Mouse (Mus musculus): ENCODE results near the gene Tsku. TPM values are rescaled to one million over a fixed set of nuclear protein-coding genes. Genes with fewer than 3 reads are reported as not detected.

Tsku gene
- polyA plus RNA-seq, 1 experiment, result 8.4 TPM

GRCm38 (mm10) chr7:98357324-98357723, 3.8 kb downstream of the Tsku start:
- no peak overlapping the region for H3K4me3 ChIP-seq
- no peaks in the 10 kb centered on the region for H3K36me3 ChIP-seq (ENCODE audit: control insufficient read depth, insufficient read depth)
- peaks cover 22% of the 10 kb centered on the region for H3K79me2 ChIP-seq (ENCODE audit: control insufficient read depth, insufficient read depth)
- TF ChIP-seq SRF (IDR thresholded peaks at IDR 0.05; ENCODE audit: control insufficient read depth, insufficient read length, low read depth) (no peak), TCF12 (IDR thresholded peaks at IDR 0.05; ENCODE audit: insufficient read depth, poor library complexity, severe bottlenecking) (no peak), USF1 (IDR thresholded peaks at IDR 0.05; ENCODE audit: low read depth) (no peak), TCF3 (IDR thresholded peaks at IDR 0.05; ENCODE audit: insufficient read length, low read depth) (no peak)
- H3K4me2 ChIP-seq (ENCODE audit: low read depth), result no peak overlapping the region
- H3K27me3 ChIP-seq (ENCODE audit: control insufficient read depth, insufficient read depth, insufficient read length), result no peaks in the 10 kb centered on the region
- H3ac ChIP-seq (ENCODE audit: control insufficient read depth, insufficient read length), result no peak overlapping the region

- Histone ChIP-seq H3K4me3 (no peak overlapping the region), H3ac (ENCODE audit: control insufficient read depth, insufficient read length) (no peak overlapping the region), H3K79me2 (ENCODE audit: control insufficient read depth, insufficient read depth) (peaks cover 17% of the 10 kb centered on the region), H3K27me3 (ENCODE audit: control insufficient read depth, insufficient read depth, insufficient read length) (no peaks in the 10 kb centered on the region), H3K36me3 (ENCODE audit: control insufficient read depth, insufficient read depth) (no peaks in the 10 kb centered on the region), H3K4me2 (ENCODE audit: low read depth) (no peak overlapping the region)
- no peak for TF ChIP-seq TCF3 (IDR thresholded peaks at IDR 0.05; ENCODE audit: insufficient read length, low read depth)
- no peak for TF ChIP-seq POLR2A (IDR thresholded peaks at IDR 0.05; ENCODE audit: insufficient read length, low read depth)
- no peak for TF ChIP-seq CEBPB (IDR thresholded peaks at IDR 0.05; ENCODE audit: insufficient read depth, poor library complexity, severe bottlenecking)
- TF ChIP-seq SRF (IDR thresholded peaks at IDR 0.05; ENCODE audit: control insufficient read depth, insufficient read length, low read depth), result no peak
- TF ChIP-seq POLR2AphosphoS2 (IDR thresholded peaks at IDR 0.05; ENCODE audit: insufficient read length, low read depth), result no peak
- no peak for TF ChIP-seq MAX (IDR thresholded peaks at IDR 0.05; ENCODE audit: low read depth)
- no peak for TF ChIP-seq USF1 (IDR thresholded peaks at IDR 0.05; ENCODE audit: low read depth)
- no peak for TF ChIP-seq MYOD1 (IDR thresholded peaks at IDR 0.05; ENCODE audit: control insufficient read depth in 1 of 3, insufficient read length in 2 of 3, low read depth in 2 of 3)
- no peak for TF ChIP-seq TCF12 (IDR thresholded peaks at IDR 0.05; ENCODE audit: insufficient read depth, poor library complexity, severe bottlenecking)
- no peak for TF ChIP-seq REST (IDR thresholded peaks at IDR 0.05; ENCODE audit: insufficient read depth, insufficient read length)
- no peak for TF ChIP-seq E2F4 (IDR thresholded peaks at IDR 0.05; ENCODE audit: insufficient read depth)
- TF ChIP-seq MYOG (IDR thresholded peaks at IDR 0.05; ENCODE audit: control insufficient read depth in 1 of 3, insufficient read depth in 1 of 3, insufficient read length in 2 of 3, low read depth in 2 of 3), result no peak
Measured at GRCm38 (mm10) chr7:98354921-98355310, 6.2 kb downstream of the Tsku start.

- no peak overlapping the region for H3K4me2 ChIP-seq (ENCODE audit: low read depth)
- no peak overlapping the region for H3ac ChIP-seq (ENCODE audit: control insufficient read depth, insufficient read length)
- H3K79me2 ChIP-seq (ENCODE audit: control insufficient read depth, insufficient read depth), result peaks cover 17% of the 10 kb centered on the region
- no peaks in the 10 kb centered on the region for H3K27me3 ChIP-seq (ENCODE audit: control insufficient read depth, insufficient read depth, insufficient read length)
- no peak overlapping the region for H3K4me3 ChIP-seq
- no peaks in the 10 kb centered on the region for H3K36me3 ChIP-seq (ENCODE audit: control insufficient read depth, insufficient read depth)
- TF ChIP-seq MAX (IDR thresholded peaks at IDR 0.05; ENCODE audit: low read depth) (no peak), TCF12 (IDR thresholded peaks at IDR 0.05; ENCODE audit: insufficient read depth, poor library complexity, severe bottlenecking) (no peak), MYOD1 (IDR thresholded peaks at IDR 0.05; ENCODE audit: control insufficient read depth in 1 of 3, insufficient read length in 2 of 3, low read depth in 2 of 3) (no peak), E2F4 (IDR thresholded peaks at IDR 0.05; ENCODE audit: insufficient read depth) (no peak), TCF3 (IDR thresholded peaks at IDR 0.05; ENCODE audit: insufficient read length, low read depth) (no peak), MYOG (IDR thresholded peaks at IDR 0.05; ENCODE audit: control insufficient read depth in 1 of 3, insufficient read depth in 1 of 3, insufficient read length in 2 of 3, low read depth in 2 of 3) (no peak), POLR2AphosphoS2 (IDR thresholded peaks at IDR 0.05; ENCODE audit: insufficient read length, low read depth) (no peak), SRF (IDR thresholded peaks at IDR 0.05; ENCODE audit: control insufficient read depth, insufficient read length, low read depth) (no peak), USF1 (IDR thresholded peaks at IDR 0.05; ENCODE audit: low read depth) (no peak), CEBPB (IDR thresholded peaks at IDR 0.05; ENCODE audit: insufficient read depth, poor library complexity, severe bottlenecking) (no peak), REST (IDR thresholded peaks at IDR 0.05; ENCODE audit: insufficient read depth, insufficient read length) (no peak), POLR2A (IDR thresholded peaks at IDR 0.05; ENCODE audit: insufficient read length, low read depth) (no peak)
Measured at GRCm38 (mm10) chr7:98354160-98354920, 6.8 kb downstream of the Tsku start.

- no peaks in the 10 kb centered on the region for H3K27me3 ChIP-seq (ENCODE audit: control insufficient read depth, insufficient read depth, insufficient read length)
- H3ac ChIP-seq (ENCODE audit: control insufficient read depth, insufficient read length), result no peak overlapping the region
- H3K36me3 ChIP-seq (ENCODE audit: control insufficient read depth, insufficient read depth), result no peaks in the 10 kb centered on the region
- H3K79me2 ChIP-seq (ENCODE audit: control insufficient read depth, insufficient read depth), result peaks cover 10% of the 10 kb centered on the region
- no peak overlapping the region for H3K4me3 ChIP-seq
- H3K4me2 ChIP-seq (ENCODE audit: low read depth), result no peak overlapping the region
- no peak for TF ChIP-seq MYOG (IDR thresholded peaks at IDR 0.05; ENCODE audit: control insufficient read depth in 1 of 3, insufficient read depth in 1 of 3, insufficient read length in 2 of 3, low read depth in 2 of 3)
Measured at GRCm38 (mm10) chr7:98353616-98354015, 7.5 kb downstream of the Tsku start.

- no peak overlapping the region for H3K4me2 ChIP-seq (ENCODE audit: low read depth)
- H3ac ChIP-seq (ENCODE audit: control insufficient read depth, insufficient read length), result no peak overlapping the region
- no peaks in the 10 kb centered on the region for H3K79me2 ChIP-seq (ENCODE audit: control insufficient read depth, insufficient read depth)
Measured at GRCm38 (mm10) chr7:98351523-98351922, 9.6 kb downstream of the Tsku start.

More at GRCm38 (mm10) chr7:98351523-98351922, 9.6 kb downstream of the Tsku start:
- no peak overlapping the region for H3K4me3 ChIP-seq
- no peaks in the 10 kb centered on the region for H3K27me3 ChIP-seq (ENCODE audit: control insufficient read depth, insufficient read depth, insufficient read length)
- TF ChIP-seq TCF3 (IDR thresholded peaks at IDR 0.05; ENCODE audit: insufficient read length, low read depth) (no peak), REST (IDR thresholded peaks at IDR 0.05; ENCODE audit: insufficient read depth, insufficient read length) (no peak), MYOG (IDR thresholded peaks at IDR 0.05; ENCODE audit: control insufficient read depth in 1 of 3, insufficient read depth in 1 of 3, insufficient read length in 2 of 3, low read depth in 2 of 3) (no peak), USF1 (IDR thresholded peaks at IDR 0.05; ENCODE audit: low read depth) (no peak), TCF12 (IDR thresholded peaks at IDR 0.05; ENCODE audit: insufficient read depth, poor library complexity, severe bottlenecking) (no peak), SRF (IDR thresholded peaks at IDR 0.05; ENCODE audit: control insufficient read depth, insufficient read length, low read depth) (no peak), MAX (IDR thresholded peaks at IDR 0.05; ENCODE audit: low read depth) (no peak), POLR2A (IDR thresholded peaks at IDR 0.05; ENCODE audit: insufficient read length, low read depth) (no peak), POLR2AphosphoS2 (IDR thresholded peaks at IDR 0.05; ENCODE audit: insufficient read length, low read depth) (no peak), MYOD1 (IDR thresholded peaks at IDR 0.05; ENCODE audit: control insufficient read depth in 1 of 3, insufficient read length in 2 of 3, low read depth in 2 of 3) (no peak), CEBPB (IDR thresholded peaks at IDR 0.05; ENCODE audit: insufficient read depth, poor library complexity, severe bottlenecking) (no peak)
- H3K36me3 ChIP-seq (ENCODE audit: control insufficient read depth, insufficient read depth), result no peaks in the 10 kb centered on the region

Measured in myocyte (in vitro differentiated cells).